Mouse (Mus musculus): ENCODE measurements at regions not wholly inside any gene's neighbourhood (a gene's known extent, or its start where the extent isn't known, plus 50 kb on each side); places are given as distances from the start of the nearest gene placed in this dataset.

DNA sequence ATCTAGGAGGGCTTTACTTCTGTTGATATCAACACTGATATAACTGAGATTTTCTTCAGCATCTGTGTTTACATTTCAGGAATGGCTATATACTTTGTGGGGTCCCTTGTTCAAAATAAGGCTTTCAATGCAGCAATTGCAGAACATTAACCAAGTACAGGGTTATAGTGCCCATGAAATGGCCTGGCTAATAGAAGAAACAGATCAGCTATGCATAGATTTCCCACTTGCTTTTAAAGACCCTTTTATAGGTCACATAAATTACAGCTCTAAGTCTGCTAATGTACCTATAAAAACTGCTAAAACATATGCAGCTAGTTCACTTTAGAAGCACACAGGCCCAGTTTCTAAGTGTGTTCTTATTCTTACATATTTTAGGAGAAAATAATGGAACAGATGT, 472.1 kb downstream of the Nup35 start:
- TF ChIP-seq CTCF (IDR thresholded peaks at IDR 0.05), result no peak
- TF ChIP-seq EP300 (IDR thresholded peaks at IDR 0.05), result no peak
